Mouse (Mus musculus) urinary bladder, postnatal 25 days (tissue): ENCODE measurements around the gene Hdac1.
"Not testable (repeated sequence)": the region's sequence is repeated elsewhere in the genome, so short reads cannot be mapped to it uniquely, and the experiment has no call there.

Experiments used
- DNase-seq: peaks from one replicate; pipeline ENCODE4 v3.0.0; 2022; ENCODE audit warnings: low spot score

The Hdac1 gene

DNA sequence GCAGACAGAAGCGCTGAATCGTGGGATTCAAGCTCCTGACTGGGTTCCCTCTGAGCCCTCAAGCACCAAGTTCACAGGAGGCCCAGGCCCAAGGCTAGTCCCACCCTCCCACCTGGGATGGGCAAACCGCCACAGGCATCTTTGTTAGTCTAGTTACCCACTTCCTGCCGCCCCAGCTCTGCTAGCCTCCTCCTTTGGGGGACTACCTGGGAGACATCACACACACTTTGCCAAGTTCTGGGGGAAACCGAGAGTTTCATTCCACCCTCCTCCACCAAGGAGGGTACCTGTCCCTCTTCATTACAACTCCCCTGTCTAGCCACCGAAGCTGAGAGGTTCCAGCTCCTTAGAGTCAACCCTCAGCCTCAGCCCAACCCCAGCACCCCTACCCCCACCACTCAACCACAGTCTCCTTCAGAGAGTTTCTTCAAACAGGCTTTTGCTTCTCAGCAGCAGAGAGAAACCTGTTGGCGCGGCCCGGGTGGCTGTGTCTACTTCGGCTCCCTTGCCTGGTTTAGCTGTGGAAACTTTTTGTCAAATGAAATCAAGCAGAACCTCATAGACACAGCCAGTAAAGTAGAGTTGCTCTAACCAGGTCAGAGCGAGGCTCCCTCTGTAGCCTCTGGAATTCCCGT, 15.9 kb upstream of the Hdac1 start:
- DNase-seq: no peak

DNA sequence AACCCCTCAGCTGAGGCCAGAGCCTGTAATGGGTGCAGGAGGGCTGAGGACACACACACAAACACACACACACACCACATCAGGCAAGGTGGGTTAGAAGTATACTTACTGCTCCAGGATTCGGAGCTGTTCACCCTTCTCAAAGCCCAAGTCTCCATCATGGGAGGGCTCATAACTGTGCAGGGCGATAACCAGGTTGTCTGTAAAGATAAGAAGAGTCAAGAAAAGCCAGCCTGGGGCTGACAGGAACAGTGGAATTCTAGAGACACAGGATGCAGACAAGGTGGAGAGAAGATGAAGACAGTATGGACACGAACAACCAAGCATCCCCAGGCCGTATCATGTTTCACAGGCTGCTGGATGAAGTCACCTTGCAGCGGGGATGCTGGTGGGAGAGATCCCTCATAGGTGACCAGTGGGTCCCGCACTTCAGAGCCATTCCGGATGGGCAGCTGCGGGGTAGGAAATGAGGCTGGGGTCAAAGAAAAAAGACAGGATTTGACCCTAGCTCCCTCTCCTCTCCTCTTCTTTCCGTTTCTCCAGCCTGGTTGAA, 14.8 kb upstream of the Hdac1 start:
- DNase-seq: no peak

DNA sequence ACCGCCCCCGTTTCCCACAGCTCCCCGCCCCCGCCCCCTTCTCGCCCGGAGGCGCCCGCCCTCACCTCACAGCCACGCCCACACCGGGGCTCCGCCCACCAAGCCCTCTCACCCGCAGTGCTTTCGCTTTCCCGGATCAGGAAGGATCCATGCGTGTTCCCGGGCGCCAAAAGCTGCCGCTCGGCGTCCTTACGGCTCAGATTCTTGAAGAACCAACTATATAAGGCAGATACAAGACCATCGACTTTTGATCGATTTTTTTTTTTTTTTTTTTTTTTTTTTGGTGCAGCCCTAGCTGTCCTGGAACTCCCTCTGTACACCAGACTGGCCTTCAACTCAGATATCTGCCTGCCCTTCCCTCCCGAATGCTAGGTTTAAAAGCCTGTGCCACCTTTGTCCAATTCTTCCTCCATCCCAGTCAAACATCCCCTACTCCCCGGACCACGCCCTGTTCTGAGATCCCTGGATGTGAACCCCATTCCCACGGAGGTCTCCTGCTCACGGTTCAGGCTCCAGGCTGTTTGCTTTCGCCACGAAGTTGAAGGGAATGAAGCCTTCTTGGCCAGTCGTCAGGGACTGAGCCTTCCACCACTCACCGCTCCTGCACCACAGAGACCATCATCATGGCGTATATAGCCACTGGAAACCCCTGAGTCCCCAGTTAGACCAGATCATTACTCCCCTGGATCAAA, 14.2 kb upstream of the Hdac1 start:
- peak; percentile 93 for DNase-seq

DNA sequence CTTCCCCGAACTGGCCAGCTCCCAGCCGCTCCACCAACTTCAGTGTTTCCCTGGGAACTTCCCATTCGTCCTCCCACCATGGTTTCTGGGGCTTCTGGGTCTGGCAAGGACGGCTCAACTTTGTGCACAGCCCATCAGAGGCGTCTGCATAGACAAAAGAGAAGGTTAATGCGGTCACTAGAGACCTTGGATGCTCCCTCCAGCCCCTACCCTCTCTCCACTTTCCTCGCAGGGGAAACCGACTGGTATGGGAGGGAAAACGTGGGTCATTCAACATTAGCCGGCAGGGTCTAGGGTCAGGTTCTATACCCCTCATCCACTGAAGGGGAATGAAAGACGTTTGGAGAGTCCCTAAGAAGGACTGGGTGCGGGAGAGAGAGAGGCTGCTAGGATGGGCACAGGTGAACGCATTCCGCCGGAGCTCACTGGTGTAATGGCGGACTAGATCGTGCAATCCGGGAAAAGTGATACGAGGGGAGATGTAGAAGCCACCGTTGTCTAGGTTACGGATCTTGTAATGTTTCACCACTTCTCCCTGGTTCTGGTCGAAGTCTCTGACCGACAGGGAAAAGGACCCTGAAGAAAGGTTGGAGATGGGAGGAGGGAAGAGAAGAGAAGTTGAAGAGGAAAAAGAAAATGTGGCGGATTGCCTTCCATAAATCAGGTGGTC, 13.5 kb upstream of the Hdac1 start:
- DNase-seq: peak; percentile 19

DNA sequence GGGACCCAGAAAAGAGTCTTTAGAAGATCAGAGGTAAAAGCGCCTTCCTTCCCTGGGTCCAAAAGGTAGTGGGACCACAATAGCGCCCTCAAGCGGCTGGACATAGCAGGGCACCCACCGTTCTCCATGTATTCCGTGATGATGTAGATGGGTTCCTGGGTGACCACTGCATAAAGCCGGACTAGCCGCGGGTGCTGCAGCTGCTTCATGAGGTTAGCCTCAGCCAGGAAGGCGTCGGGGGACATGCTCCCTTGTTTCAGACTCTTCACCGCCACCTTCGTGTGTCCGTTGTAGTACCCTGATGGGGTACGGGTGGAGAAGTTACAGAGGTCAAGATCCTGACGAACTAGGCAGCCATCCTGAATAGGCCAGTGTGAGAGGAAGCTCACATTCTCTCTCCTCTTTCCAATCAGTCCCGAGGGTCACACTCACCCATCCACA, 12.9 kb upstream of the Hdac1 start:
- DNase-seq: peak; percentile 57

DNA sequence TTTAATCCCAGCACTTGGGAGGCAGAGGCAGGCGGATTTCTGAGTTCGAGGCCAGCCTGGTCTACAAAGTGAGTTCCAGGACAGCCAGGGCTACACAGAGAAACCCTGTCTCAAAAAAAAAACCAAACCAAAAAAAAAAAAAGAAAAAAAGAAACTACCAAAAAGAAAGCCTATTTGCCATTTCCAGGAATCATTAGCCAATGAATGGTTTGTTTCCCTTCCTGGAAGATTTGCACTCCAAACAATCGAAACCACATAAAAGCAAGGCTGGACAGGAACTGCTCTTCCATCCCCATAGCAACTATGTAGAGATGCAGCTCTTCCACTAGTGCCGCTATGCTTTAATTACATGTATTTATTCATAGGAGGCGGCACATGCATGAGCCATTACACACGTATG, 12.0 kb upstream of the Hdac1 start:
- DNase-seq: not testable (repeated sequence)

GRCm38 (mm10) chr4:129550295-129550694, 7.8 kb upstream of the Hdac1 start:
- no peak for DNase-seq

GRCm38 (mm10) chr4:129549306-129549705, 6.8 kb upstream of the Hdac1 start:
- no peak for DNase-seq

- not testable (repeated sequence) for DNase-seq
These were observed 5.1 kb upstream of the Hdac1 start for GRCm38 (mm10) chr4:129547631-129548030.

- no peak for DNase-seq
These were observed 1.6 kb upstream of the Hdac1 start for GRCm38 (mm10) chr4:129544106-129544505.

DNA sequence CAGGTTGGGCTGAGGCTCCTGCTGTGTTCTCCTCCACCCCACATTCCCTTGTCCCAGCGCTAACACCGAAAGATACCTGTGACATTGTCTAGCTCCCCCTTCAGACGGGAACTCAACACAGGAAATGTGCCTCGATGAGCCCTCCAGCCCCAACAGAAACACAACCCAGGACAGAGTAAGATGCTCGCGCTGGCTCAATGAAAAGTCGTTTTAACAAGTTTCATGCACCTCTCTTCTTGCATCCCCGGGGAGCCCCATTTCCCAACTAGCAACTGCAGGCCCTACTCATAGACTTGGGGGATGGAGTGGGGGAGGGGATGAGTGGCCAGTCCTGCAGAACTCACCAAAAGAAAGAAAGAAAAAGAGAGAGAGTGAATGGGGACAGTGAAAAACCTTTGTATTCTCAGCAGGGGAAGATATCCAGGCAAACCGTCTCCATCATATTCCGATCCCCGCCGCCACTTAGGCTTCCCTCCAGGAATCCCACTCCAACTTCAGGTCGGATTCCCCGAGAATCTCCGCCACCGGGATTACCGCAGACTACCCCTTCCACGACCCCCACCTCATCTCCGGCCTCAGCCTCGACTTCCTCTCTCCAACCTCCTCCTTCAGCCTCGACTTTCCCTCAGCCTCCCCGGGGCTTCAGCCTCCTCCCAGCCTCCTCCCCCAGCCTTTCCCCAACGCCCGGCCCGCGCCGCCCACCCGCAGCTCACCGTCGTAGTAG, 483 bp downstream of the Hdac1 start:
- peak; percentile 10 for DNase-seq

DNA sequence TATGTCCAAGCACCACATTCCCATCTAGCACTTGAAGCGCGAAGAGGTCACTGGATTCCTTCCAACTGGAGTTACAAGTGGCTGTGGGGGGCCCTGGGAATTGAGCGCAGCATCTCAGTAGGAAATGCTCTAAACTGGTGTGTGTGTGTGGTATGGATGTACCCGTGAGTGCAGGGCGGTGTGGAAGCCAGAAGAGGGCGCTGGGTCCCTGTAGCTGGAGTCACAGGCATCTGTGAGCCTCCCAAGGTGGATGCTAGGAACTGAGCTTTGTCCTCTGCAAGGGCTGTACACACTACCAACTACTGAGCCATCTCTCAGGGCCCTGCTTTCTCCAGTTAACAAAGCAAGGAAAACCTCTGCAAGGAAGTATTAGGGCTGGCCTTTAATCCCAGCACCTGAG, 2.5 kb downstream of the Hdac1 start:
- DNase-seq: no peak

GRCm38 (mm10) chr4:129528901-129529300, 13.6 kb downstream of the Hdac1 start:
- not testable (repeated sequence) for DNase-seq

DNA sequence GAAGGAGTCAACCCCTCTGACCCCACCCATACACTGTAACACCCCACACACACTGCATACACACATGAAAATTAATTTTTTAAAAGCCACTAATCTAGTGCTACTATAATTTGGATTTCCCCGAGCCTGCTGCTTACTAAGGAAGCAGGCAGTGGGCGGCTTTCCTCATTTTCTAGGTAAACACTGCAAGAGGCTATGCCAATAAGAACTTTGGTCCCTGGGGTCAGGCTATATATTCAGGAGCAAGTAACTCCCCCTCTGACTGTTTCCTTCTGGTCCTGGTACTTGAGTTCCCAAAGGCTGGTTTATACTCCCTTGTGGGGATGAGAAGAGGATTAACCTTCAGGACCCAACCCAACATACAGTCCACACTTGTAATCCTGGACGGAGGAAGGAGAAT, 16.6 kb downstream of the Hdac1 start:
- no peak for DNase-seq

DNA sequence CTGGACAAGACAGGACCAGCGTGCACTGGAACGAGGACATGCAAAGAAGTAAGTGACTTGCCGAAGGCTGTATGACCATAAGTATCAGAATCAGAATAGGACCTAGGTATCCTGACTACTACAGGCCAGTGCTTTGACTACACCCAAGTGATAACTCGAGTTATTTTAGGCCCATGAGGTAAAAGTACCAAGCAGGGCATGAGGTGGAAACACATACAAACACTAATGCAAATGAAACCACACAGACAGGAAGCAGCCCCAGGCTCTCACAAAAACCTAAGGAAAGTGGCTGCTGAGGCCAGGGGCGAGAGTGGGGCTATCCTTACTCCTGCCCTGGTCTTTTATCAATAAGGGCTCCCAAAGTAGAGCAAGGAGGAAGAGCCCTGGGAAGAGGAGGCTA, 17.2 kb downstream of the Hdac1 start:
- no peak for DNase-seq

- DNase-seq: no peak
These were observed 24.0 kb downstream of the Hdac1 start for GRCm38 (mm10) chr4:129518519-129518918.

GRCm38 (mm10) chr4:129516925-129517324, 25.6 kb downstream of the Hdac1 start:
- peak; percentile 54 for DNase-seq

DNA sequence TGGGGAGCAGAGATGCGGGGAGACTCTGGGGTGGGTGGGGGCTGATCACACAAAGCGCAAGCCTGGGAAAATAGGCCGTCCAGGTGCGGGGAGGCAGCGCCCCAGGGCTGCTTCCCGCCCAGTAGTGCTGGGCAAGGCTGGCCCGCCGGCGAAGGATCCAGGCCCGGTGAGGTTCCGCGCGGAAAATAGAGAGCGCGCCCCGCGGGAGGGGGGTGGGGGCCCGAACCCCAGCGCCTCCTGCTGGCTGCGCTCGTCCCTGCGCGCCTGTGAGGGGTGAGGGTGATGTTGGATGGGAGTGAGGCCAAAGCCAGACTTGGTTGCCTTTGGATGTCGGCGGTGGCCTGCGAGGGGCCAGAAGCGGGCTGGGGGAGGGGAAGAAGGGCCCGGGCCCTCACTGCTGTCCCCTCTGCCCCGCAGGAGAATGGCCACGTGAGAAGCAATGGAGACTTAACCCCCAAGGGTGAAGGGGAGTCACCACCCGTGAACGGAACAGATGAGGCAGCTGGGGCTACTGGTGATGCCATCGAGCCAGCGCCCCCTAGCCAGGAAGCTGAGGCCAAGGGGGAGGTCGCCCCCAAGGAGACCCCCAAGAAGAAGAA, 28.1 kb downstream of the Hdac1 start:
- peak; percentile 71 for DNase-seq

DNA sequence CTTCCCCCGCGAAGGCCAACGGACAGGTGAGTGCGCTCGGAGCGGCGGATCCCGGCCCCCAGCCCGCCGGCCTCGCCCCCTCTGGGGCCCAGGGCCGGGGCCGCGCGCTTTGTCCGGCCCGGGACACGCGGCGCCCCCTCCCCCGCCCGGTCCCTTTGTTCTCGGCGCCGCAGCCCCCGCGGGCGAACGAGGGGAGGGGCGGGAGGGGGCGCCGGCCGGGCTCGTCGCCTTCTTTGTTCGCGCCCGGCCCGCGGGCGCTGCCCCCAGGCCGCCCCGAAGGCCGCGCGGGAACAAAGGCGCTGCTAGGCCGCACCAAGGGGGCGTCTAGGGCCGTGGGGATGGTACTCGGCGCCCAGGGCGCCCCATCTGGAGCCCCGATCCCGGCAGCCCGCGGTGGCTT, 28.6 kb downstream of the Hdac1 start:
- DNase-seq: no peak

- peak; percentile 87 for DNase-seq
These were observed 29.3 kb downstream of the Hdac1 start, which contains the start of gene Marcksl1 for GRCm38 (mm10) chr4:129513086-129513767. TSS of gene Marcksl1 (plus strand) at chr4:129513581.

- no peak for DNase-seq
These were observed 31.0 kb downstream of the Hdac1 start for GRCm38 (mm10) chr4:129511413-129512096.
